Mouse (Mus musculus): ENCODE data around the gene Hoxc8. TPM values are rescaled to one million over a fixed set of nuclear protein-coding genes. Genes with fewer than 3 reads are reported as not detected.

The Hoxc8 gene
- total and polyA plus RNA-seq, 3 experiments, result 0.31 to 1.7 TPM; not detected in 1

DNA sequence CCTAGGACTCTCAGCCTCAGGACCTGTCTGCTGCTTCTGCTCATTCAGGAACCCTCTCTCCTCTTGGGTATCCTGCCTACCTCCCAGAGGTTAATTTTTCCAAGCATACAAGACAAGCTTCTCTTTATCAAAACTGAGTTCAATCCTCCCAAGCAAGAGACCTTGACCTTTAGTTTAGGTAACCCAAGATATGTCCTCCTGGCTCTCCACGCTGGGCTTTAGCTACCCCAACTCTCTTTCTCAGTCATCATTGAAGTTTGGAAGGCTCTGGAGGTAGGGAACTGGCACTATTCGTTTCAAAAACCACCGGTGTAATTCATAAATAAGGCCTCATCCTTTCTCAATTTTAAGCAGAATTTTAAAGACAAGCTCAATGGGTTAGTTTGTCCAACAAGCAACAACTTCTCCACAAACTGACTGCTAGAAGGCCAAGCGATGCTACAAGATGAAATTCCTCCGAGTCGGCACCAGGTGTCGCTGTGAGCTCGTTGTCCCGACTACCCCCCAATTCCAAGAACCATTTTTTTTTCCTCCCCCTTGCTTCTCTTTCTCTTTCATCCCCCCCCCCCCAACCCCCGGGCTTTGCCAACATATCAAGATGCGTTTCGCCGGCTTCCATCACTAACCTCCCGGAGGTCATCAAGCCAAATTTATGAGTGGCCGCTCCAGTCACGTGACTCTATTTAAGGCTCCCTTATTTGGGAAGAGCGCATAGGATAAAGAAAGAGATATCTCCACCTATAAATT is 23.0 kb downstream of the Hoxc8 start (continued):
- TF ChIP-seq POLR2A (IDR thresholded peaks at IDR 0.05; ENCODE audit: control insufficient read depth in 1 of 2, insufficient read depth in 1 of 2, low read depth in 1 of 2, low read length in 2 of 2, poor library complexity in 1 of 2) (0 out of 4 replicates have a peak, but pooled peaks of 1 of the 2 experiments have one; percentile 24), ZC3H11A (IDR thresholded peaks at IDR 0.05; ENCODE audit: low read depth, low read length) (peak; percentile 96), GATA1 (IDR thresholded peaks at IDR 0.05; ENCODE audit: low read depth, low read length) (no peak)

DNA sequence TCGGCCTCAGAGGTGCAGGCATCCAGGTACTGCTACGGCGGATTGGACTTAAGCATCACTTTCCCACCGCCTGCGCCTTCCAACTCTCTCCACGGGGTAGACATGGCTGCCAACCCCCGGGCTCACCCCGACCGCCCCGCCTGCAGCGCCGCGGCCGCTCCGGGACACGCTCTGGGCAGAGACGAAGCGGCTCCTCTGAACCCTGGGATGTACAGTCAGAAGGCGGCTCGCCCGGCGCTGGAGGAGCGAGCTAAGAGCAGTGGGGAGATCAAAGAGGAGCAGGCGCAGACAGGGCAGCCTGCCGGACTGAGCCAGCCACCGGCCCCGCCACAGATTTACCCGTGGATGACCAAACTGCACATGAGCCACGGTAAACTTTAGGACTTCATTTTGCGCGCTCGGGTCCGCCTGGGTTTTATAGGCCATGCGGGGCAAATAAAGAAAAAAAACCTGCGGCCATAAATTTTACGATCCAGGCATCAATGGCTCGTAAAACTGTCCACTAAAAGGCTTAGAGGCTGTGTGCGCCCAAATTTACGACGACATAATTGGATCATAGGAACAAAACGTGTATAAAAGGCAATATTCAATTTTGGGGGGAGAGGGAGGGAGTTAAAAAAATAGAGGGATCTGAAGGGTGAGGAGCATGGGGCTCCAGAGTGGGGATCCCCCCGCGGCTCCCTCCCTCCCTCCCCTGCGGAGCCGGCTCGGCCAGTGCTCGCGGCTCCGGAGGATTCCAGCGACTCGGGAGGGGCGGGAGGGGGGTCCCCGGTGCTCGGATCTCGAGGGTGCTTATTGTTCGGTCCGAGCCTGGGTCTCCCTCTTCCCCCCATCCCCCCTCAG is 24.0 kb downstream of the Hoxc8 start:
- no peaks in the 10 kb centered on the region for H3K27me3 ChIP-seq (ENCODE audit: control insufficient read depth in 1 of 2, insufficient read depth in 2 of 2, low read length in 2 of 2)
- no peak for TF ChIP-seq E2F4 (IDR thresholded peaks at IDR 0.05; ENCODE audit: borderline replicate concordance, low read depth, low read length)
- no peak for TF ChIP-seq ELF1 (IDR thresholded peaks at IDR 0.05; ENCODE audit: low read depth, low read length)

DNA sequence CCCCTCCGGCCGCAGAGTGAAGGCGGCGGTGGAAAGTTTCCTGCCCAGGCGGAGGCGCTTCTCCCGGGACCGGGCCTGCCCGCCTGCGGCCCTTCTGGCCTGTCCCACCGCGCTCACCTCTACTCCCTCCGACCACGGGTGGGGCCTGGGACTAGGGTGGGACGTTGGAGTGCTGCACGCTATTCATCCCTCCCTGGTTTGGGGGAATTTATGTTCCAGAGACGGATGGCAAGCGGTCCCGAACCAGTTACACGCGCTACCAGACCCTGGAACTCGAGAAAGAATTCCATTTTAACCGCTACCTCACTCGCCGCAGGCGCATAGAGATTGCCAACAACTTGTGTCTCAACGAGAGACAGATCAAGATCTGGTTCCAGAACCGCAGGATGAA is 24.6 kb downstream of the Hoxc8 start:
- peaks cover 7% of the 10 kb centered on the region; the same call in 1 of the 2 replicates for H3K79me2 ChIP-seq (ENCODE audit: control insufficient read depth, insufficient read depth, low read length, poor library complexity)
- 0 out of 4 replicates have a peak, but pooled peaks cover 0 to 2% of the 10 kb centered on the region in 2 experiments for H3K4me1 ChIP-seq (ENCODE audit: control insufficient read depth in 1 of 2, insufficient read depth in 2 of 2, low read length in 2 of 2)
- H3K36me3 ChIP-seq (ENCODE audit: control insufficient read depth in 1 of 2, insufficient read depth in 2 of 2, low read length in 2 of 2), result no peaks in the 10 kb centered on the region
- no peak for DNase-seq (ENCODE audit: low read depth, low spot score)
- no peaks in the 10 kb centered on the region for H3K27me3 ChIP-seq (ENCODE audit: control insufficient read depth in 1 of 2, insufficient read depth in 2 of 2, low read length in 2 of 2)
- no peak overlapping the region for H3K4me3 ChIP-seq (ENCODE audit: control insufficient read depth in 1 of 2, insufficient read depth in 1 of 2, low read depth in 2 of 2, low read length in 2 of 2)
- no peak overlapping the region for H3K9ac ChIP-seq (ENCODE audit: control insufficient read depth, low read depth, low read length, poor library complexity, severe bottlenecking)
- H3K27ac ChIP-seq (ENCODE audit: control insufficient read depth, low read depth, low read length), result no peak overlapping the region
- TF ChIP-seq CTCF (IDR thresholded peaks at IDR 0.05 in 2 of 3, conservative IDR thresholded peaks at IDR 0.05 in 1 of 3; ENCODE audit: control insufficient read depth in 1 of 3, insufficient read depth in 1 of 3, low read depth in 2 of 3, low read length in 3 of 3, poor library complexity in 1 of 3, severe bottlenecking in 1 of 3), result no peak
- no peak for TF ChIP-seq ZMIZ1 (IDR thresholded peaks at IDR 0.05; ENCODE audit: low read depth, low read length)
- no peak for TF ChIP-seq E2F4 (IDR thresholded peaks at IDR 0.05; ENCODE audit: borderline replicate concordance, low read depth, low read length)
- no peak for TF ChIP-seq KAT2A (conservative IDR thresholded peaks at IDR 0.05; ENCODE audit: low read depth, low read length)
- TF ChIP-seq HCFC1 (IDR thresholded peaks at IDR 0.05; ENCODE audit: low read depth, low read length), result no peak
- TF ChIP-seq UBTF (IDR thresholded peaks at IDR 0.05; ENCODE audit: borderline replicate concordance, insufficient read depth, low read depth, low read length), result no peak
- no peak for TF ChIP-seq BHLHE40 (IDR thresholded peaks at IDR 0.05; ENCODE audit: borderline replicate concordance, low read depth, low read length)
- no peaks in the 10 kb centered on the region for H3K9me3 ChIP-seq (replicated peaks; ENCODE audit: insufficient read depth, low read length)

More for the DNA sequence above, 24.0 kb downstream of the Hoxc8 start:
- Histone ChIP-seq H3K9me3 (replicated peaks; ENCODE audit: insufficient read depth, low read length) (no peaks in the 10 kb centered on the region), H3K36me3 (ENCODE audit: control insufficient read depth in 1 of 2, insufficient read depth in 2 of 2, low read length in 2 of 2) (no peaks in the 10 kb centered on the region), H3K9ac (ENCODE audit: control insufficient read depth, low read depth, low read length, poor library complexity, severe bottlenecking) (no peak overlapping the region), H3K79me2 (ENCODE audit: control insufficient read depth, insufficient read depth, low read length, poor library complexity) (peaks cover 8% of the 10 kb centered on the region; the same call in 1 of the 2 replicates), H3K4me1 (ENCODE audit: control insufficient read depth in 1 of 2, insufficient read depth in 2 of 2, low read length in 2 of 2) (peaks cover 0 to 6% of the 10 kb centered on the region in 2 experiments; a peak in 1 of 4 replicates), H3K27ac (ENCODE audit: control insufficient read depth, low read depth, low read length) (no peak overlapping the region), H3K4me3 (ENCODE audit: control insufficient read depth in 1 of 2, insufficient read depth in 1 of 2, low read depth in 2 of 2, low read length in 2 of 2) (no peak overlapping the region)
- DNase-seq (ENCODE audit: low read depth, low spot score), result no peak
